Mouse (Mus musculus) ES-Bruce4 (cell line): ENCODE measurements around the gene Ctsq. TPM values are rescaled to one million over a fixed set of nuclear protein-coding genes. Genes with fewer than 3 reads are reported as not detected.
"Not testable (repeated sequence)": the region's sequence is repeated elsewhere in the genome, so short reads cannot be mapped to it uniquely, and the experiment has no call there.

ENCODE experiments used
- H3K27ac ChIP-seq: 2 replicates; pipeline ENCODE4 v1.5.1; 2012; ENCODE audit warnings: low read length, inconsistent platforms; ENCODE audit not compliant: insufficient read depth
- H3K27me3 ChIP-seq: 2 replicates; pipeline ENCODE4 v1.6.1; 2012; ENCODE audit warnings: mild to moderate bottlenecking, low read length, inconsistent platforms; ENCODE audit not compliant: control insufficient read depth, poor library complexity, insufficient read depth, severe bottlenecking
- H3K36me3 ChIP-seq: 2 replicates; pipeline ENCODE4 v1.6.1; 2012; ENCODE audit warnings: inconsistent platforms, mild to moderate bottlenecking, low read length, moderate library complexity; ENCODE audit not compliant: control insufficient read depth, poor library complexity, insufficient read depth, severe bottlenecking
- H3K4me1 ChIP-seq: one replicate; pipeline ENCODE4 v1.8.1; 2011; ENCODE audit warnings: low read length; ENCODE audit not compliant: control insufficient read depth, insufficient read depth
- H3K4me3 ChIP-seq: 2 replicates; pipeline ENCODE4 v1.5.1; 2011; ENCODE audit warnings: low read depth, mild to moderate bottlenecking, low read length
- H3K9ac ChIP-seq: 2 replicates; pipeline ENCODE4 v1.6.1; 2012; ENCODE audit warnings: low read depth, mild to moderate bottlenecking, inconsistent platforms; ENCODE audit not compliant: poor library complexity, severe bottlenecking
- H3K9me3 ChIP-seq: replicated peaks from 2 replicates; pipeline ENCODE4 v1.6.1; 2012; ENCODE audit warnings: mild to moderate bottlenecking, low read length, inconsistent platforms; ENCODE audit not compliant: control insufficient read depth, poor library complexity, insufficient read depth, severe bottlenecking
- CTCF ChIP-seq: IDR thresholded peaks from one replicate; pipeline ENCODE4 v1.8.1; 2011; ENCODE audit warnings: low read depth, low read length
- EP300 ChIP-seq: IDR thresholded peaks from 2 replicates; pipeline ENCODE4 v1.6.1; 2011; ENCODE audit warnings: low read depth, low read length; ENCODE audit not compliant: insufficient read depth
- POLR2A ChIP-seq: IDR thresholded peaks from one replicate; pipeline ENCODE4 v1.8.1; 2011; ENCODE audit warnings: low read length; ENCODE audit not compliant: insufficient read depth
- polyA plus RNA-seq: library from polyadenylated mRNA; stranded (reverse); fragments of >200 nt; gene quantifications from 2 replicates; pipeline ENCODE4 v1.2.4, GENCODE M21; 2011; ENCODE audit warnings: low read depth; ENCODE audit not compliant: missing spikeins, insufficient read depth, insufficient read length

Ctsq gene
- polyA plus RNA-seq: 0.65 and 1.4 TPM in 2 replicates

GRCm38 (mm10) chr13:61040531-61040930 lies at the start of gene Ctsq:
Gene Ctsq, minus strand, starts transcription at chr13:61040631.
- no peak for TF ChIP-seq EP300
- TF ChIP-seq POLR2A: no peak
- no peak for TF ChIP-seq CTCF
- no peak within 1 kb of the TSS for H3K4me3 ChIP-seq
- H3K27me3 ChIP-seq: no peaks in the 10 kb centered on the region
- H3K9ac ChIP-seq: no peak within 1 kb of the TSS
- no peaks in the 10 kb centered on the region for H3K9me3 ChIP-seq
- no peaks in the 10 kb centered on the region for H3K36me3 ChIP-seq
- H3K4me1 ChIP-seq: no peaks in the 10 kb centered on the region
- no peak within 1 kb of the TSS for H3K27ac ChIP-seq

GRCm38 (mm10) chr13:61022785-61023184 lies 17.6 kb downstream of the Ctsq start:
- no peak overlapping the region for H3K9ac ChIP-seq
- 0 out of 2 replicates have a peak, but pooled peaks cover 2% of the 10 kb centered on the region for H3K27me3 ChIP-seq
- H3K27ac ChIP-seq: no peak overlapping the region
- H3K36me3 ChIP-seq: no peaks in the 10 kb centered on the region
- H3K4me3 ChIP-seq: no peak overlapping the region
- no peaks in the 10 kb centered on the region for H3K4me1 ChIP-seq
- H3K9me3 ChIP-seq: no peaks in the 10 kb centered on the region
- TF ChIP-seq EP300 (no peak), POLR2A (no peak), CTCF (no peak)

GRCm38 (mm10) chr13:61021844-61022243 lies 18.6 kb downstream of the Ctsq start:
- H3K27ac ChIP-seq: no peak overlapping the region
- TF ChIP-seq CTCF (no peak), EP300 (no peak), POLR2A (no peak)
- H3K9ac ChIP-seq: no peak overlapping the region
- H3K27me3 ChIP-seq: 0 out of 2 replicates have a peak, but pooled peaks cover 2% of the 10 kb centered on the region
- no peaks in the 10 kb centered on the region for H3K9me3 ChIP-seq
- H3K36me3 ChIP-seq: no peaks in the 10 kb centered on the region
- H3K4me1 ChIP-seq: no peaks in the 10 kb centered on the region
- H3K4me3 ChIP-seq: no peak overlapping the region

GRCm38 (mm10) chr13:61010171-61010570 lies 30.3 kb downstream of the Ctsq start:
- Histone ChIP-seq H3K36me3 (no peaks in the 10 kb centered on the region), H3K27ac (no peak overlapping the region), H3K9ac (no peak overlapping the region), H3K4me3 (no peak overlapping the region), H3K4me1 (no peaks in the 10 kb centered on the region), H3K27me3 (no peaks in the 10 kb centered on the region), H3K9me3 (no peaks in the 10 kb centered on the region)
- TF ChIP-seq CTCF: no peak
- no peak for TF ChIP-seq EP300
- TF ChIP-seq POLR2A: no peak

GRCm38 (mm10) chr13:61005859-61006258 lies 34.6 kb downstream of the Ctsq start, which contains the start of gene Ctsj:
Gene Ctsj, minus strand, starts transcription at chr13:61005959.
- H3K4me3 ChIP-seq: no peak within 1 kb of the TSS
- no peak within 1 kb of the TSS for H3K27ac ChIP-seq
- no peaks in the 10 kb centered on the region for H3K4me1 ChIP-seq
- TF ChIP-seq POLR2A: no peak
- TF ChIP-seq CTCF: no peak
- TF ChIP-seq EP300: no peak
- H3K27me3 ChIP-seq: no peaks in the 10 kb centered on the region
- H3K9me3 ChIP-seq: no peaks in the 10 kb centered on the region
- no peak within 1 kb of the TSS for H3K9ac ChIP-seq
- H3K36me3 ChIP-seq: no peaks in the 10 kb centered on the region

- H3K27ac ChIP-seq: no peak overlapping the region
- H3K27me3 ChIP-seq: no peaks in the 10 kb centered on the region
- H3K4me3 ChIP-seq: no peak overlapping the region
- no peaks in the 10 kb centered on the region for H3K9me3 ChIP-seq
- H3K36me3 ChIP-seq: no peaks in the 10 kb centered on the region
- H3K9ac ChIP-seq: no peak overlapping the region
- no peaks in the 10 kb centered on the region for H3K4me1 ChIP-seq
- TF ChIP-seq EP300 (no peak), POLR2A (no peak), CTCF (no peak)
These were observed 42.8 kb downstream of the Ctsq start for GRCm38 (mm10) chr13:60997600-60997999.

- not testable (repeated sequence) for H3K27ac ChIP-seq, H3K4me1 ChIP-seq, H3K9me3 ChIP-seq, H3K4me3 ChIP-seq, H3K9ac ChIP-seq, H3K27me3 ChIP-seq, H3K36me3 ChIP-seq
These were observed 53.5 kb downstream of the Ctsq start for GRCm38 (mm10) chr13:60986915-60987314.

Other genes with a start within 250 kb of the Ctsq start
- gene Ctsll3, start 237.8 kb downstream of the Ctsq start, polyA plus RNA-seq: not detected in 2 replicates
- 0.67 and 1.1 TPM in 2 replicates for gene 4930486L24Rik, start 176.2 kb downstream of the Ctsq start, polyA plus RNA-seq
- not detected in 2 replicates for gene Gm49392, start 143.7 kb downstream of the Ctsq start, polyA plus RNA-seq
- gene Ctla2b, start 143.2 kb downstream of the Ctsq start, polyA plus RNA-seq: not detected in 2 replicates
- 5.3 and 14.0 TPM in 2 replicates for gene Tpbpb, start 135.8 kb downstream of the Ctsq start, polyA plus RNA-seq
- not detected in 2 replicates for gene Gm49393, start 105.0 kb downstream of the Ctsq start, polyA plus RNA-seq
- not detected in 2 replicates for gene Gm49391, start 104.1 kb downstream of the Ctsq start, polyA plus RNA-seq
- gene Ctla2a, start 104.0 kb downstream of the Ctsq start, polyA plus RNA-seq: 4.2 and 6.0 TPM in 2 replicates
- gene Tpbpa, start 98.6 kb downstream of the Ctsq start, polyA plus RNA-seq: 14.2 and 34.1 TPM in 2 replicates
- gene Ctsj, start 34.7 kb downstream of the Ctsq start, polyA plus RNA-seq: 3.8 and 5.8 TPM in 2 replicates
- gene Ctsr, start 123.6 kb upstream of the Ctsq start, polyA plus RNA-seq: 0.70 TPM in 1 of 2 replicates, not detected in the other
- not detected in 2 replicates for gene Cts6, start 162.8 kb upstream of the Ctsq start, polyA plus RNA-seq
- not detected in 2 replicates for gene Cts8, start 214.7 kb upstream of the Ctsq start, polyA plus RNA-seq
- gene Gm49398, start 248.2 kb upstream of the Ctsq start, polyA plus RNA-seq: not detected in 2 replicates